Comparison of ENCODE assay signal across 9 mouse cellular contexts in the genomic region with DNA sequence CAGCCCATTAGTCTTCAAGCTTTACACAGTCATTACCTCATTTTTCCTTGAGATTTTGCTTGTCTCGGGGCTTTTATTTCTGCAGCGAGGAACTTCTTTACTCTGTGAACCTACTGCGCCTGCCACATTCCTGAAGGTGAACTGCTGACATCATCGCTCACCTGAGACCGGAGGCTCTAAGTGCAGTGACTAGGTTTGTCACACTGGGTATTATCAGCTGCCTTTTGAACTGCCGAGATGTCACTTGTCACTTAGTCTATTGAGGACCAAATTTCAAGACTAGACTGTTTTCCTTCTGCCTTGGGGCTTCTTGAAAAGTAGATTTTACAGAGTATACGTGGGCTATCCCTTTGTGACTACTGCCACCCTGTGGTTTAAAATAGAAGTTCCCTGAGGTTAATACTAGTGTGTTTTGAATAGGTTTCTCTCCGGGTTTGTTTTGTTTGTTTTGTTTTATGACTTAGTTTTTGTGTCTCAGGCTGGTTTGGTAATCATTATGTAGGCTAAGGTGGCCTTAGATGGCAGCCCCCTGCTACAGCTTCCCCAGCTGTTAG. TPM values are rescaled to one million over a fixed set of nuclear protein-coding genes. Genes with fewer than 3 reads are reported as not detected.
DNase-seq lines count a peak whose midpoint lies in the region; ATAC-seq and TF ChIP-seq lines count a peak whose summit lies in the region.
"Had no signal": no experiment of that assay in that cellular context is flagged by ENCODE, and none has a peak within 500 bp of the region (broad histone marks: within the 10 kb centered on the region; RNA-seq: fewer than 3 reads in every experiment).

No protein-coding gene starts in this region.

- DNase-seq in heart, postnatal 4 days = peak; percentile 40
- no peak for DNase-seq in heart, adult 11 months
- peak; percentile 55 to 64 for DNase-seq in B cell, adult 2 months
- DNase-seq in NIH3T3 (ENCODE audit: low read depth) = peak; percentile 81
- peak; percentile 88 for DNase-seq in hindbrain, postnatal 0 days (ENCODE audit: low spot score)
- peak; percentile 92 for DNase-seq in midbrain, embryonic 14.5 days
- DNase-seq in right cerebral cortex, adult 2 months (ENCODE audit: low spot score in 2 of 2) = no peak
- DNase-seq in left cerebral cortex, adult 18-20 months (ENCODE audit: low spot score in 2 of 2) = no peak

- H3K4me1 ChIP-seq in hindbrain, postnatal 0 days (ENCODE audit: insufficient read depth, low read length) = peaks cover 17% of the 10 kb centered on the region; the same call in 1 of the 2 replicates
- H3K4me1 ChIP-seq in midbrain, embryonic 14.5 days (ENCODE audit: control insufficient read depth, insufficient read depth, low read length) = peaks cover 40% of the 10 kb centered on the region

- no peak overlapping the region for H3K4me2 ChIP-seq in hindbrain, postnatal 0 days (ENCODE audit: low read depth, low read length)
- H3K4me2 ChIP-seq in midbrain, embryonic 14.5 days (ENCODE audit: low read length) = no peak overlapping the region

- peak; percentile 48 for ATAC-seq in hindbrain, postnatal 0 days
- ATAC-seq in midbrain, embryonic 14.5 days (ENCODE audit: low FRiP score, low TSS enrichment) = no peak

- 46% methylated on average over 8 of the region's 8 CpGs for WGBS in hindbrain, postnatal 0 days
- 47% methylated on average over 8 of the region's 8 CpGs for WGBS in midbrain, embryonic 14.5 days

- no peak overlapping the region for H3K27ac ChIP-seq in hindbrain, postnatal 0 days
- H3K27ac ChIP-seq in midbrain, embryonic 14.5 days (replicated peaks; ENCODE audit: low read depth, low read length) = peak overlapping the region; percentile 72; the same call in 1 of the 2 replicates

- H3K36me3 ChIP-seq in hindbrain, postnatal 0 days (ENCODE audit: insufficient read depth, low read length) = no peaks in the 10 kb centered on the region
- H3K36me3 ChIP-seq in midbrain, embryonic 14.5 days (ENCODE audit: control insufficient read depth, insufficient read depth, low read length) = peaks cover 5% of the 10 kb centered on the region; the same call in 1 of the 2 replicates

- H3K27me3 ChIP-seq in hindbrain, postnatal 0 days (ENCODE audit: insufficient read depth, low read length) = no peaks in the 10 kb centered on the region
- H3K27me3 ChIP-seq in midbrain, embryonic 14.5 days (ENCODE audit: control insufficient read depth, insufficient read depth, low read length) = no peaks in the 10 kb centered on the region

- TF ChIP-seq CTCF in hindbrain, postnatal 0 days (IDR thresholded peaks at IDR 0.05; ENCODE audit: low read depth) = peak; percentile 77

- no peak overlapping the region for H3K9ac ChIP-seq in hindbrain, postnatal 0 days (replicated peaks; ENCODE audit: low read length)
- H3K9ac ChIP-seq in midbrain, embryonic 14.5 days (replicated peaks; ENCODE audit: low read length) = no peak overlapping the region

- H3K9me3 ChIP-seq in hindbrain, postnatal 0 days (ENCODE audit: low read length) = no peaks in the 10 kb centered on the region
- H3K9me3 ChIP-seq in midbrain, embryonic 14.5 days (ENCODE audit: control insufficient read depth, low read length) = no peaks in the 10 kb centered on the region

- H3K4me3 ChIP-seq in hindbrain, postnatal 0 days (ENCODE audit: low read length) = no peak overlapping the region
- no peak overlapping the region for H3K4me3 ChIP-seq in midbrain, embryonic 14.5 days (replicated peaks; ENCODE audit: low read depth, low read length)

RNA-seq across cellular contexts. Expression of a gene that starts 5.1 kb away (rescaled TPM):
- 10 to 100 TPM; 27.8 to 28.6 TPM for total RNA-seq in heart, postnatal 4 days (2021)
- 35.0 and 42.2 TPM in 2 replicates for total RNA-seq in hindbrain, postnatal 0 days (2014; rRNA removed)
- polyA plus RNA-seq in hindbrain, postnatal 0 days (2015; fragmentation: Nextera tagmentation; extraction: Ambion mirVana) = 47.3 and 48.3 TPM in 2 replicates
- polyA plus RNA-seq in midbrain, embryonic 14.5 days (2014; fragmentation: Nextera tagmentation; extraction: Ambion mirVana) = 62.2 and 64.1 TPM in 2 replicates
- 10 to 100 TPM; 32.5 to 37.1 TPM for total RNA-seq in left cerebral cortex, adult 18-20 months (2021)

RNA-seq across cellular contexts. Expression of a gene that starts 8.5 kb away (rescaled TPM):
- total RNA-seq in heart, postnatal 4 days (2021) = 10 to 100 TPM; 50.0 to 53.5 TPM
- 24.4 and 41.9 TPM in 2 replicates for total RNA-seq in hindbrain, postnatal 0 days (2014; rRNA removed)
- 47.4 and 49.8 TPM in 2 replicates for polyA plus RNA-seq in hindbrain, postnatal 0 days (2015; fragmentation: Nextera tagmentation; extraction: Ambion mirVana)
- 28.1 and 32.1 TPM in 2 replicates for polyA plus RNA-seq in midbrain, embryonic 14.5 days (2014; fragmentation: Nextera tagmentation; extraction: Ambion mirVana)
- 10 to 100 TPM; 37.2 to 44.3 TPM for total RNA-seq in left cerebral cortex, adult 18-20 months (2021)

RNA-seq across cellular contexts. Expression of a gene that starts 11.4 kb away (rescaled TPM):
- 1 to 10 TPM; 3.9 to 4.0 TPM for total RNA-seq in heart, postnatal 4 days (2021)
- 59.3 and 61.9 TPM in 2 replicates for total RNA-seq in hindbrain, postnatal 0 days (2014; rRNA removed)
- 18.5 and 22.1 TPM in 2 replicates for polyA plus RNA-seq in hindbrain, postnatal 0 days (2015; fragmentation: Nextera tagmentation; extraction: Ambion mirVana)
- 23.9 and 46.8 TPM in 2 replicates for polyA plus RNA-seq in midbrain, embryonic 14.5 days (2014; fragmentation: Nextera tagmentation; extraction: Ambion mirVana)
- total RNA-seq in left cerebral cortex, adult 18-20 months (2021) = 100 to 1,000 TPM; 117 to 131 TPM

RNA-seq across cellular contexts. Expression of a gene that starts 14.7 kb away (rescaled TPM):
- 10 to 100 TPM; 77.5 to 86.9 TPM for total RNA-seq in heart, postnatal 4 days (2021)
- 145 and 147 TPM in 2 replicates for total RNA-seq in hindbrain, postnatal 0 days (2014; rRNA removed)
- polyA plus RNA-seq in hindbrain, postnatal 0 days (2015; fragmentation: Nextera tagmentation; extraction: Ambion mirVana) = 306 and 316 TPM in 2 replicates
- polyA plus RNA-seq in midbrain, embryonic 14.5 days (2014; fragmentation: Nextera tagmentation; extraction: Ambion mirVana) = 249 and 299 TPM in 2 replicates
- total RNA-seq in left cerebral cortex, adult 18-20 months (2021) = 100 to 1,000 TPM; 166 to 172 TPM

RNA-seq across cellular contexts. Expression of a gene that starts 22.7 kb away (rescaled TPM):
- not detected for total RNA-seq in heart, postnatal 4 days (2021)
- total RNA-seq in hindbrain, postnatal 0 days (2014; rRNA removed) = 0.22 and 2.1 TPM in 2 replicates
- 0.68 and 0.99 TPM in 2 replicates for polyA plus RNA-seq in hindbrain, postnatal 0 days (2015; fragmentation: Nextera tagmentation; extraction: Ambion mirVana)
- 0.47 and 0.70 TPM in 2 replicates for polyA plus RNA-seq in midbrain, embryonic 14.5 days (2014; fragmentation: Nextera tagmentation; extraction: Ambion mirVana)
- total RNA-seq in left cerebral cortex, adult 18-20 months (2021) = 1 to 10 TPM in 1 of 2 experiments, under 1 TPM in 1; 0.80 to 1.3 TPM
- polyA plus RNA-seq: limb, embryonic 11.5 days had no signal

Comparison
In these comparisons a context has a peak if more than half of its experiments do, and no peak if none do; other contexts are left out.
1. DNase-seq: peak in heart, postnatal 4 days (single experiment), B cell, adult 2 months (2 of 2), NIH3T3 (single experiment), hindbrain, postnatal 0 days (single experiment) and midbrain, embryonic 14.5 days (single experiment); none in heart, adult 11 months (single experiment), right cerebral cortex, adult 2 months (0 of 2) and left cerebral cortex, adult 18-20 months (0 of 2).
2. RNA of a gene that starts 11.4 kb away (total RNA-seq): 117 to 131 TPM in left cerebral cortex, adult 18-20 months and 59.3 to 61.9 TPM in hindbrain, postnatal 0 days; 3.9 to 4.0 TPM in heart, postnatal 4 days; every median in the first group is over 10 times any median in the second.